Mouse (Mus musculus) spleen, adult 2 months (tissue): ENCODE data around the gene Pcsk7. TPM values are rescaled to one million over a fixed set of nuclear protein-coding genes. Genes with fewer than 3 reads are reported as not detected.

Experiments used
- DNase-seq, 2 experiments: peaks; one replicate each; pipeline versions ENCODE4 v3.0.0 to v3.0.0-alpha.2; 2012 to 2021; ENCODE audit warnings: low spot score in 2 of 2, low read depth in 1 of 2
- H3K27ac ChIP-seq: fragments of 200-500 bp; 2 replicates; pipeline ENCODE4 v1.5.1; 2012; ENCODE audit warnings: low read length, inconsistent platforms; ENCODE audit not compliant: insufficient read depth
- H3K27me3 ChIP-seq: fragments of 200-500 bp; 2 replicates; pipeline ENCODE4 v1.6.1; 2012; ENCODE audit warnings: mild to moderate bottlenecking, moderate library complexity, low read length, inconsistent platforms; ENCODE audit not compliant: control insufficient read depth, insufficient read depth
- H3K36me3 ChIP-seq: fragments of 200-500 bp; 2 replicates; pipeline ENCODE4 v1.6.1; 2012; ENCODE audit warnings: mild to moderate bottlenecking, low read length, inconsistent platforms; ENCODE audit not compliant: control insufficient read depth, insufficient read depth
- H3K4me1 ChIP-seq: fragments of 200-500 bp; 2 replicates; pipeline ENCODE4 v1.6.1; 2011; ENCODE audit warnings: inconsistent platforms; ENCODE audit not compliant: control insufficient read depth, insufficient read depth, insufficient read length
- H3K4me3 ChIP-seq: fragments of 200-500 bp; 2 replicates; pipeline ENCODE4 v1.5.1; 2011; ENCODE audit warnings: mild to moderate bottlenecking, inconsistent platforms; ENCODE audit not compliant: insufficient read depth, insufficient read length; ENCODE audit errors: extremely low read depth
- CTCF ChIP-seq: fragments of 200-500 bp; IDR thresholded peaks from 2 replicates; pipeline ENCODE4 v1.5.1; 2011; ENCODE audit warnings: mild to moderate bottlenecking, inconsistent platforms; ENCODE audit not compliant: insufficient read depth, insufficient read length, insufficient replicate concordance; ENCODE audit errors: extremely low read depth
- POLR2A ChIP-seq: fragments of 200-500 bp; IDR thresholded peaks from 2 replicates; pipeline ENCODE4 v1.6.1; 2011; ENCODE audit warnings: low read depth, low read length, inconsistent platforms
- WGBS: fragments of 180-500 bp; shearing (Covaris S2); methylation state at CpG from one replicate; pipeline ENCODE4 v1.1.7; 2018; 5-methylcytosine and 5-hydroxymethylcytosine counted together
- polyA plus RNA-seq: library from polyadenylated mRNA; depleted of rRNA; stranded (reverse); fragments of >200 nt; gene quantifications from 2 replicates; pipeline ENCODE4 v1.2.3, GENCODE M21; 2012

Pcsk7 gene
- polyA plus RNA-seq, 1 experiment = 23.8 TPM

- H3K27ac ChIP-seq = no peak overlapping the region
- H3K27me3 ChIP-seq = no peaks in the 10 kb centered on the region
- peaks cover 20% of the 10 kb centered on the region for H3K36me3 ChIP-seq
- TF ChIP-seq CTCF = no peak
- no peak for TF ChIP-seq POLR2A
- H3K4me1 ChIP-seq = peaks cover 7% of the 10 kb centered on the region; the same call in 1 of the 2 replicates
- DNase-seq = no peak
- WGBS = 81% methylated on average over 7 of the region's 7 CpGs
- H3K4me3 ChIP-seq = peak overlapping the region; percentile 4; the same call in 1 of the 2 replicates
Observed at GRCm38 (mm10) chr9:45952890-45953289, 46.6 kb downstream of the Pcsk7 start.

- H3K27ac ChIP-seq = peak overlapping the region; percentile 92
- no peak for DNase-seq
- H3K4me1 ChIP-seq = peaks cover 7% of the 10 kb centered on the region; the same call in 1 of the 2 replicates
- no peaks in the 10 kb centered on the region for H3K27me3 ChIP-seq
- TF ChIP-seq CTCF (no peak), POLR2A (no peak)
- peaks cover 17% of the 10 kb centered on the region for H3K36me3 ChIP-seq
- peak overlapping the region; percentile 85 for H3K4me3 ChIP-seq
- WGBS = 38% methylated on average over 13 of the region's 13 CpGs
Observed at GRCm38 (mm10) chr9:45953511-45954293, 47.4 kb downstream of the Pcsk7 start.

GRCm38 (mm10) chr9:45954294-45955106 is 48.2 kb downstream of the Pcsk7 start:
- no peaks in the 10 kb centered on the region for H3K27me3 ChIP-seq
- peak overlapping the region; percentile 92 for H3K27ac ChIP-seq
- H3K4me1 ChIP-seq = peaks cover 7% of the 10 kb centered on the region; the same call in 1 of the 2 replicates
- TF ChIP-seq POLR2A (no peak), CTCF (no peak)
- 1% methylated on average over 61 of the region's 63 CpGs for WGBS
- peak; percentile 32 to 44 for DNase-seq
- peaks cover 13% of the 10 kb centered on the region for H3K36me3 ChIP-seq
- H3K4me3 ChIP-seq = peak overlapping the region; percentile 85

GRCm38 (mm10) chr9:45955107-45955963 is 49.0 kb downstream of the Pcsk7 start, which contains the start of gene Sidt2:
TSS of gene Sidt2 (minus strand) at chr9:45955258.
- TF ChIP-seq CTCF (no peak), POLR2A (peak; percentile 34; the same call in 1 of the 2 replicates)
- Histone ChIP-seq H3K4me1 (peaks cover 7% of the 10 kb centered on the region; the same call in 1 of the 2 replicates), H3K27ac (peak within 1 kb of the TSS; percentile 92), H3K4me3 (peak within 1 kb of the TSS; percentile 85), H3K27me3 (no peaks in the 10 kb centered on the region), H3K36me3 (peaks cover 5% of the 10 kb centered on the region; the same call in 1 of the 2 replicates)
- peak; percentile 76 to 89 for DNase-seq
- 3% methylated on average over 48 of the region's 48 CpGs for WGBS

GRCm38 (mm10) chr9:45958023-45958670 is 51.9 kb downstream of the Pcsk7 start:
- Histone ChIP-seq H3K4me3 (no peak overlapping the region), H3K36me3 (no peaks in the 10 kb centered on the region), H3K27me3 (no peaks in the 10 kb centered on the region), H3K4me1 (peaks cover 6% of the 10 kb centered on the region; the same call in 1 of the 2 replicates), H3K27ac (no peak overlapping the region)
- no peak for TF ChIP-seq POLR2A
- no peak for TF ChIP-seq CTCF
- DNase-seq = no peak
- WGBS = 81% methylated on average over 7 of the region's 7 CpGs

- H3K4me1 ChIP-seq = peaks cover 4% of the 10 kb centered on the region; the same call in 1 of the 2 replicates
- no peak overlapping the region for H3K27ac ChIP-seq
- 80% methylated on average over 4 of the region's 4 CpGs for WGBS
- H3K27me3 ChIP-seq = no peaks in the 10 kb centered on the region
- no peak for TF ChIP-seq POLR2A
- no peak for TF ChIP-seq CTCF
- no peak for DNase-seq
- H3K36me3 ChIP-seq = no peaks in the 10 kb centered on the region
- no peak overlapping the region for H3K4me3 ChIP-seq
Observed at GRCm38 (mm10) chr9:45958851-45959250, 52.6 kb downstream of the Pcsk7 start.
